Mouse (Mus musculus): Measurements from ENCODE around the gene Itga7.
"Not testable (repeated sequence)": the region's sequence is repeated elsewhere in the genome, so short reads cannot be mapped to it uniquely, and the experiment has no call there.

Itga7 gene

GRCm38 (mm10) chr10:128980644-128981365, 47.2 kb downstream of the Itga7 start:
- DNase-seq (ENCODE audit: low read depth, low spot score): no peak

GRCm38 (mm10) chr10:128989131-128989530, 55.5 kb downstream of the Itga7 start, which contains the start of gene Olfr9:
Olfr9 (plus strand) TSS chr10:128989431.
- DNase-seq (ENCODE audit: low read depth, low spot score): not testable (repeated sequence)

- not testable (repeated sequence) for DNase-seq (ENCODE audit: low read depth, low spot score)
These were observed 56.7 kb downstream of the Itga7 start for GRCm38 (mm10) chr10:128990129-128990850.

- no peak for DNase-seq (ENCODE audit: low read depth, low spot score)
These were observed 57.4 kb downstream of the Itga7 start for GRCm38 (mm10) chr10:128990994-128991393.

GRCm38 (mm10) chr10:128995796-128996195, 62.2 kb downstream of the Itga7 start:
- no peak for DNase-seq (ENCODE audit: low read depth, low spot score)

GRCm38 (mm10) chr10:128996523-128997040, 63.0 kb downstream of the Itga7 start:
- DNase-seq (ENCODE audit: low read depth, low spot score): no peak

GRCm38 (mm10) chr10:129004032-129004920, 70.7 kb downstream of the Itga7 start:
- DNase-seq (ENCODE audit: low read depth, low spot score): no peak

All from brain, adult 2 months (tissue).